7 mouse cellular contexts compared by ENCODE assay signal in the genomic region with DNA sequence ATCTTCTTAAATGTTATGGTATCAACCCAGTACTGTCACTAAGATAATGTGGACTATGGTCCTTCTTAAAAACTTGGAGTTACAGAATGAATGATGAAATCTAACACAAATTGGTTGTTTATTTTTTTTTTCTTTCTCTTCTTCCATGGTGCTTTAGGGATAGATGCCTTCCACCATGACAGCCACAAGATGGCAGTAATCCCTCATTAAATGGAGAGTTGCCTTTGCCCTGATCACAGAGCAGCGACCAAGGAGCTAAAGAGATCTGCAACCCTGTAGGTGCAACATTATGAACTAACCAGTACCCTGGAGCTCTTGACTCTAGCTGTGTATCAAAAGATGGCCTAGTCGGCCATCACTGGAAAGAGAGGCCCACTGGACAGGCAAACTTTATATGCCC.
A peak's percentile ranks its signal among the peaks of the same experiment; 100 is the strongest.
DNase-seq lines count a peak whose midpoint lies in the region; ATAC-seq lines count a peak whose summit lies in the region.
"Not testable (repeated sequence)": the region's sequence is repeated elsewhere in the genome, so short reads cannot be mapped to it uniquely, and the experiment has no call there.

No protein-coding gene starts in this region.

- WGBS in embryonic facial prominence, embryonic 11.5 days: 11% methylated on average over 2 of the region's 2 CpGs
- WGBS in intestine, embryonic 15.5 days: 14% methylated on average over 2 of the region's 2 CpGs

- not testable (repeated sequence) for H3K4me1 ChIP-seq in embryonic facial prominence, embryonic 11.5 days (ENCODE audit: control insufficient read depth, insufficient read depth, low read length); intestine, embryonic 15.5 days (replicated peaks)

- peak; percentile 79; the same call in 1 of the 2 replicates for ATAC-seq in embryonic facial prominence, embryonic 11.5 days (replicated peaks; ENCODE audit: insufficient number of reproducible peaks, low FRiP score, low TSS enrichment, low read depth)
- ATAC-seq in intestine, embryonic 15.5 days: peak; percentile 74; the same call in 1 of the 2 replicates

- not testable (repeated sequence) for H3K4me2 ChIP-seq in embryonic facial prominence, embryonic 11.5 days (ENCODE audit: low read depth, low read length); intestine, embryonic 15.5 days (replicated peaks)

- H3K9ac ChIP-seq in embryonic facial prominence, embryonic 11.5 days (replicated peaks; ENCODE audit: low read length); intestine, embryonic 15.5 days: not testable (repeated sequence)

- not testable (repeated sequence) for H3K27me3 ChIP-seq in embryonic facial prominence, embryonic 11.5 days (ENCODE audit: control insufficient read depth, insufficient read depth, low read length); intestine, embryonic 15.5 days (replicated peaks)

- H3K9me3 ChIP-seq in embryonic facial prominence, embryonic 11.5 days (replicated peaks; ENCODE audit: control insufficient read depth, low read length); intestine, embryonic 15.5 days: not testable (repeated sequence)

- H3K4me3 ChIP-seq in embryonic facial prominence, embryonic 11.5 days (ENCODE audit: low read depth, low read length); intestine, embryonic 15.5 days (replicated peaks): not testable (repeated sequence)

- H3K36me3 ChIP-seq in embryonic facial prominence, embryonic 11.5 days (replicated peaks; ENCODE audit: control insufficient read depth, insufficient read depth, low read depth, low read length); intestine, embryonic 15.5 days: not testable (repeated sequence)

- not testable (repeated sequence) for H3K27ac ChIP-seq in embryonic facial prominence, embryonic 11.5 days (replicated peaks; ENCODE audit: low read depth, low read length); intestine, embryonic 15.5 days

- peak; percentile 55 for DNase-seq in adrenal gland, postnatal 14 days
- DNase-seq in embryonic facial prominence, embryonic 11.5 days (ENCODE audit: low spot score): peak; percentile 85
- DNase-seq in gastrocnemius, postnatal 10 days: peak; percentile 7
- DNase-seq in layer of hippocampus, postnatal 14 days (ENCODE audit: low spot score in 2 of 2): peak; percentile 20 to 77
- peak; percentile 14 for DNase-seq in lung, postnatal 14 days
- DNase-seq in retina, adult 2 months (ENCODE audit: low read depth, low spot score): peak; percentile 25

Comparison
In these comparisons a context has a peak if more than half of its experiments do, and no peak if none do; other contexts are left out.
1. DNase-seq: peak in every context shown above with its lines; median percentile 85 in embryonic facial prominence, embryonic 11.5 days; 55 in adrenal gland, postnatal 14 days; 48 in layer of hippocampus, postnatal 14 days; 25 in retina, adult 2 months; 14 in lung, postnatal 14 days; 7 in gastrocnemius, postnatal 10 days.